Mouse (Mus musculus): ENCODE measurements around the gene D630036H23Rik. TPM values are rescaled to one million over a fixed set of nuclear protein-coding genes. Genes with fewer than 3 reads are reported as not detected.

D630036H23Rik gene
- polyA plus RNA-seq, 1 experiment from 2014 or later = 6.1 TPM

DNA sequence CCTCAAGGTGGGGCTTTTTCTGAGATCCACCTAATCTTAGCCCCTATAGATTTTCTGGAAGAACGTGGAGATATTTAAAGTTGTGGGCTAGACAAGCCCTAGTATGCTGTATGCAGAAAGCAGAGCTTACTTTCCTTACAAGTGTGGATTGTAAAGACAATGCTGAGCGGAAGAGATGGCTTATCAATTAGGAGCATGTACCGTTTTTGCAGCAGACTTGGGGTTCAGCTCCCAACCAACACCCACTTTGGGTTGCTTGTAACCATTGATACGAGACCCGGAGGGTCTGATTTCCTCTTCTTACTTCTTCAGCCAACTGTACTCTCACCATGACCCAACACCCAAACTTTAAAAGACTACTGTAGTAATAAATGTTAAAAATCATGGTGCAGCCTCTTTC lies 21.3 kb downstream of the D630036H23Rik start:
- no peaks in the 10 kb centered on the region for H3K36me3 ChIP-seq (ENCODE audit: insufficient read depth, low read length)
- no peak for ATAC-seq (replicated peaks; ENCODE audit: low FRiP score, low read depth)
- no peak overlapping the region for H3K4me3 ChIP-seq (replicated peaks; ENCODE audit: low read depth, low read length)
- no peaks in the 10 kb centered on the region for H3K9me3 ChIP-seq (replicated peaks; ENCODE audit: low read length)
- no peaks in the 10 kb centered on the region for H3K4me1 ChIP-seq (replicated peaks; ENCODE audit: insufficient read depth, low read length)
- H3K27ac ChIP-seq = no peak overlapping the region
- no peak for TF ChIP-seq CTCF (IDR thresholded peaks at IDR 0.05; ENCODE audit: low read depth)
- H3K9ac ChIP-seq (ENCODE audit: low read depth, low read length) = no peak overlapping the region
- H3K27me3 ChIP-seq (ENCODE audit: insufficient read depth, low read length) = no peaks in the 10 kb centered on the region
- 93% methylated on average over 5 of the region's 5 CpGs for WGBS
- DNase-seq (ENCODE audit: low spot score) = no peak
- no peak overlapping the region for H3K4me2 ChIP-seq (ENCODE audit: low read length)

- Histone ChIP-seq H3K36me3 (ENCODE audit: insufficient read depth, low read length) (no peaks in the 10 kb centered on the region), H3K4me1 (replicated peaks; ENCODE audit: insufficient read depth, low read length) (no peaks in the 10 kb centered on the region), H3K27ac (no peak overlapping the region), H3K4me3 (replicated peaks; ENCODE audit: low read depth, low read length) (no peak overlapping the region), H3K9ac (ENCODE audit: low read depth, low read length) (no peak overlapping the region), H3K9me3 (replicated peaks; ENCODE audit: low read length) (no peaks in the 10 kb centered on the region), H3K4me2 (ENCODE audit: low read length) (no peak overlapping the region), H3K27me3 (ENCODE audit: insufficient read depth, low read length) (no peaks in the 10 kb centered on the region)
- no peak for ATAC-seq (replicated peaks; ENCODE audit: low FRiP score, low read depth)
- no peak for DNase-seq (ENCODE audit: low spot score)
- no peak for TF ChIP-seq CTCF (IDR thresholded peaks at IDR 0.05; ENCODE audit: low read depth)
- 87% methylated on average over 3 of the region's 3 CpGs for WGBS
Measured at GRCm38 (mm10) chr12:36360064-36360463, 21.9 kb downstream of the D630036H23Rik start.

DNA sequence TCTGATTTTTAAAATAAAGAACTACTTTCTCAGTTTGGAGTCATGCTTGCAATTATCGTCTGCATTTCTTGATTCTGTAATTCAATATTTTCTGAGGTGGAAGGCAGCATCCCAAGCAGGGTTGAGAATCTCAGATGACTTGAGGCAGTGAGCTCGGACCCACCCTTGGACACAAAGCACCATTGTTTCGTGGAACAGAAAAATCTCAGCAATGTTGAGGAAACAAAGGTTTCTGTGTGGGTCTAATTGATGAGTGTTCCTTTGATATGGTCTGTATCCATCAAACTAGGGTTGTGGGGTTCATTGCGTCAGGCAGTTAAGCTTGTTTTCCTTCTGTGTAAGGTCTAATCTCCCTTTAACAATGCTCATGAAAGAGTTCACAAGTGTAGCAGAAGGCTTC lies 37.9 kb downstream of the D630036H23Rik start:
- whole genome bisulfite sequencing = 66% methylated on average over 4 of the region's 4 CpGs
- H3K27me3 ChIP-seq (ENCODE audit: insufficient read depth, low read length) = no peaks in the 10 kb centered on the region
- no peaks in the 10 kb centered on the region for H3K9me3 ChIP-seq (replicated peaks; ENCODE audit: low read length)
- H3K27ac ChIP-seq = no peak overlapping the region
- no peak for ATAC-seq (replicated peaks; ENCODE audit: low FRiP score, low read depth)
- TF ChIP-seq CTCF (IDR thresholded peaks at IDR 0.05; ENCODE audit: low read depth) = no peak
- no peak overlapping the region for H3K4me3 ChIP-seq (replicated peaks; ENCODE audit: low read depth, low read length)
- no peaks in the 10 kb centered on the region for H3K4me1 ChIP-seq (replicated peaks; ENCODE audit: insufficient read depth, low read length)
- no peaks in the 10 kb centered on the region for H3K36me3 ChIP-seq (ENCODE audit: insufficient read depth, low read length)
- no peak overlapping the region for H3K9ac ChIP-seq (ENCODE audit: low read depth, low read length)
- no peak for DNase-seq (ENCODE audit: low spot score)
- no peak overlapping the region for H3K4me2 ChIP-seq (ENCODE audit: low read length)

DNA sequence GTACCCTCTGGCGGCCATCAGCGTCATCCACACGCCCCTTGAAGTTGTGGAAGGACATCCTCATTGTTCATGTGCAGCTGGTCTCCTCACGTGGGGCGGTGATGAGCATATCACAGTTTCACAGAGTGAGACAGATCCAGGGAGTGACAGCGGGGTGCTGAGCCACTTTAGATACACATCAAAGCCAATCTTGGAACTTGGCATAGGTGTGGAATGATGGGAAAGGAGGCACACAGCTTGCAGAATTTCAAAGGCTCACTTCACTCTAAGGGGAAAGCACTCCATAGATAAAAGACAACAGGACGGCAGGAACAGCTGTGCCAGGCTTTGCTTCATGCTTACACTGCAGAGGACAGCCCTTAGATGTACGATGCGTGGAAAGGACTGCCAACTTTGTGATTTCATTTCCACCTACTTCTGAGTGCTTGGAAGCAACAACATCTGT lies 48.1 kb downstream of the D630036H23Rik start:
- Histone ChIP-seq H3K4me2 (ENCODE audit: low read length) (no peak overlapping the region), H3K4me1 (replicated peaks; ENCODE audit: insufficient read depth, low read length) (no peaks in the 10 kb centered on the region), H3K36me3 (ENCODE audit: insufficient read depth, low read length) (no peaks in the 10 kb centered on the region), H3K27me3 (ENCODE audit: insufficient read depth, low read length) (no peaks in the 10 kb centered on the region), H3K27ac (no peak overlapping the region), H3K9me3 (replicated peaks; ENCODE audit: low read length) (no peaks in the 10 kb centered on the region), H3K4me3 (replicated peaks; ENCODE audit: low read depth, low read length) (no peak overlapping the region), H3K9ac (ENCODE audit: low read depth, low read length) (no peak overlapping the region)
- DNase-seq (ENCODE audit: low spot score) (no peak), ATAC-seq (replicated peaks; ENCODE audit: low FRiP score, low read depth) (no peak)
- 71% methylated on average over 9 of the region's 9 CpGs for WGBS
- no peak for TF ChIP-seq CTCF (IDR thresholded peaks at IDR 0.05; ENCODE audit: low read depth)

DNA sequence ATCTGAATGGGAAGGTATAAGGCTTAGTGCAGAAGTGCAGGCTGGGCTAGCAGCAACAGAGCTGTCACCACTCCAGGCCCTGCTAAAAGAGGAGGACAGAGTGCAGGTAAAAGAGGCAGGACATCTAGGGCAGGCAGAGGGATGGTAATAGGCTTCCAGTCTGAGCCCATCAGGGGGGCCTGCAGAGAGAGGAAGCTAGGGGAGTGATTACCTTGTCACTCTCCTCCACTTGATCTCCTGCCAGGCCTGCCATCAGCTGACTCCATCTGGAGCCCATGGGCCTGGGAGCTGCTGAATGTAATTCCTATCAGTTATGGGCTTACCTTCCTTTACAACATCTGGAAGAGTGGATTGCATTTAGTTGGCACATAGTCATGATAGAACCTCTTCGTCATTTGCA lies 49.3 kb downstream of the D630036H23Rik start:
- DNase-seq (ENCODE audit: low spot score) = no peak
- Histone ChIP-seq H3K9ac (ENCODE audit: low read depth, low read length) (no peak overlapping the region), H3K27me3 (ENCODE audit: insufficient read depth, low read length) (no peaks in the 10 kb centered on the region), H3K4me2 (ENCODE audit: low read length) (no peak overlapping the region), H3K9me3 (replicated peaks; ENCODE audit: low read length) (no peaks in the 10 kb centered on the region), H3K4me3 (replicated peaks; ENCODE audit: low read depth, low read length) (no peak overlapping the region), H3K27ac (no peak overlapping the region), H3K4me1 (replicated peaks; ENCODE audit: insufficient read depth, low read length) (no peaks in the 10 kb centered on the region), H3K36me3 (ENCODE audit: insufficient read depth, low read length) (no peaks in the 10 kb centered on the region)
- no peak for TF ChIP-seq CTCF (IDR thresholded peaks at IDR 0.05; ENCODE audit: low read depth)
- WGBS = 89% methylated on average over 1 of the region's 1 CpGs
- ATAC-seq (replicated peaks; ENCODE audit: low FRiP score, low read depth) = no peak

Other genes with a start within 250 kb of the D630036H23Rik start
- 35.4 and 40.1 TPM in 2 replicates for gene Ankmy2, start 225.1 kb downstream of the D630036H23Rik start, polyA plus RNA-seq (2015; fragmentation: Nextera tagmentation; extraction: Ambion mirVana)
- 157 and 163 TPM in 2 replicates for gene Bzw2, start 224.1 kb downstream of the D630036H23Rik start, polyA plus RNA-seq (2015; fragmentation: Nextera tagmentation; extraction: Ambion mirVana)
- not detected in 2 replicates for gene Lrrc72, start 128.8 kb downstream of the D630036H23Rik start, polyA plus RNA-seq (2015; fragmentation: Nextera tagmentation; extraction: Ambion mirVana)
- 377 and 382 TPM in 2 replicates for gene Sostdc1, start 68.0 kb downstream of the D630036H23Rik start, polyA plus RNA-seq (2015; fragmentation: Nextera tagmentation; extraction: Ambion mirVana)
- gene Ispd, start 731 bp downstream of the D630036H23Rik start, polyA plus RNA-seq (2015; fragmentation: Nextera tagmentation; extraction: Ambion mirVana) = 21.4 and 21.7 TPM in 2 replicates